Mouse (Mus musculus) CH12.LX (cell line): ENCODE measurements at regions not wholly inside any gene's neighbourhood (a gene's known extent, or its start where the extent isn't known, plus 50 kb on each side); places are given as distances from the start of the nearest gene placed in this dataset.

Experiments
- DNase-seq: peaks from one replicate; pipeline ENCODE4 v3.0.0-alpha.2; 2013; ENCODE audit errors: extremely low read depth
- H3K27ac ChIP-seq: 2 replicates; pipeline ENCODE4 v1.5.1; 2012; ENCODE audit warnings: low read depth, mild to moderate bottlenecking, control low read depth, moderate library complexity; ENCODE audit not compliant: insufficient read depth
- H3K27me3 ChIP-seq: replicated peaks from 2 replicates; pipeline ENCODE3; 2012; ENCODE audit warnings: inconsistent platforms
- H3K36me3 ChIP-seq, 2 experiments: replicated peaks in 1 of 2; 2 replicates each; pipeline versions ENCODE3 to v1.6.1; 2012; ENCODE audit warnings: inconsistent platforms in 1 of 2, low read length in 1 of 2, mild to moderate bottlenecking in 1 of 2, mixed read lengths in 1 of 2, moderate library complexity in 1 of 2; ENCODE audit not compliant: control insufficient read depth in 1 of 2, insufficient read depth in 1 of 2
- H3K4me1 ChIP-seq, 2 experiments: 2 replicates each; pipeline ENCODE4 v1.6.1; 2012; ENCODE audit warnings: inconsistent platforms in 1 of 2, moderate library complexity in 1 of 2; ENCODE audit not compliant: insufficient read depth in 2 of 2, control insufficient read depth in 1 of 2
- H3K4me2 ChIP-seq: 2 replicates; pipeline ENCODE4 v1.6.1; 2012; ENCODE audit warnings: low read depth, mild to moderate bottlenecking, control low read depth; ENCODE audit not compliant: poor library complexity, insufficient read depth, severe bottlenecking
- H3K4me3 ChIP-seq, 3 experiments: fragments of 150-350 bp in 1 of 3; sonication (generic) in 1 of 3; replicated peaks in 1 of 3; 2 replicates each; pipeline versions ENCODE3 to v1.5.1; 2011 to 2012; ENCODE audit warnings: low read depth in 2 of 3, low read length in 2 of 3, mild to moderate bottlenecking in 2 of 3, moderate library complexity in 2 of 3, control low read depth in 1 of 3, improper control_type of control experiment in 1 of 3, inconsistent platforms in 1 of 3, mixed read lengths in 1 of 3; ENCODE audit not compliant: poor library complexity in 1 of 3
- H3K79me2 ChIP-seq: replicated peaks from 2 replicates; pipeline ENCODE4 v1.6.1; 2012; ENCODE audit warnings: mild to moderate bottlenecking, moderate library complexity; ENCODE audit not compliant: control insufficient read depth, poor library complexity, insufficient read depth, severe bottlenecking; ENCODE audit errors: extremely low read depth
- H3K9ac ChIP-seq: 2 replicates; pipeline ENCODE4 v1.6.1; 2012; ENCODE audit warnings: low read depth, mild to moderate bottlenecking, control low read depth, moderate library complexity; ENCODE audit not compliant: insufficient read depth
- H3K9me3 ChIP-seq: replicated peaks from 2 replicates; pipeline ENCODE3; 2012; ENCODE audit warnings: low read length, inconsistent platforms, mixed read lengths
- CHD1 ChIP-seq: IDR thresholded peaks from 2 replicates; pipeline ENCODE4 v1.6.1; 2012; ENCODE audit warnings: low read depth, low read length, improper control_type of control experiment, inconsistent platforms
- CHD2 ChIP-seq: IDR thresholded peaks from 2 replicates; pipeline ENCODE4 v1.6.1; 2011; ENCODE audit warnings: low read length, improper control_type of control experiment
- EP300 ChIP-seq: IDR thresholded peaks from 2 replicates; pipeline ENCODE4 v1.6.1; 2011; ENCODE audit warnings: low read length, improper control_type of control experiment
- HCFC1 ChIP-seq: IDR thresholded peaks from 2 replicates; pipeline ENCODE4 v1.6.1; 2012; ENCODE audit warnings: low read depth, mild to moderate bottlenecking, inconsistent platforms, low read length, improper control_type of control experiment
- IRF4 ChIP-seq: IDR thresholded peaks from 2 replicates; pipeline ENCODE4 v1.6.1; 2014; ENCODE audit warnings: low read depth, mild to moderate bottlenecking, inconsistent platforms, low read length, improper control_type of control experiment
- JUN ChIP-seq: IDR thresholded peaks from 2 replicates; pipeline ENCODE4 v1.6.1; 2011; ENCODE audit warnings: low read depth, mild to moderate bottlenecking, low read length, improper control_type of control experiment, moderate library complexity; ENCODE audit not compliant: insufficient read depth
- JUND ChIP-seq: conservative IDR thresholded peaks from 2 replicates; pipeline ENCODE4 v1.6.1; 2011; ENCODE audit warnings: low read depth, low read length, improper control_type of control experiment
- KAT2A ChIP-seq: IDR thresholded peaks from 2 replicates; pipeline ENCODE4 v1.6.1; 2012; ENCODE audit warnings: low read length, improper control_type of control experiment, inconsistent platforms; ENCODE audit not compliant: insufficient replicate concordance
- MAFK ChIP-seq: IDR thresholded peaks from 2 replicates; pipeline ENCODE4 v1.6.1; 2011; ENCODE audit warnings: low read length, improper control_type of control experiment; ENCODE audit not compliant: insufficient replicate concordance
- MAX ChIP-seq: IDR thresholded peaks from 2 replicates; pipeline ENCODE4 v1.6.1; 2011; ENCODE audit warnings: low read length, improper control_type of control experiment
- MAZ ChIP-seq: IDR thresholded peaks from 2 replicates; pipeline ENCODE4 v1.6.1; 2012; ENCODE audit warnings: low read depth, mild to moderate bottlenecking, inconsistent platforms, low read length, improper control_type of control experiment, moderate library complexity
- MEF2A ChIP-seq: IDR thresholded peaks from 2 replicates; pipeline ENCODE4 v1.6.1; 2014; ENCODE audit warnings: low read depth, mild to moderate bottlenecking, inconsistent platforms, low read length, improper control_type of control experiment, borderline replicate concordance
- MXI1 ChIP-seq: IDR thresholded peaks from 2 replicates; pipeline ENCODE4 v1.6.1; 2011; ENCODE audit warnings: mild to moderate bottlenecking, low read depth, low read length, improper control_type of control experiment
- PAX5 ChIP-seq: IDR thresholded peaks from 2 replicates; pipeline ENCODE4 v1.6.1; 2012; ENCODE audit warnings: low read length, inconsistent platforms, mixed read lengths
- POLR2A ChIP-seq: IDR thresholded peaks from 2 replicates; pipeline ENCODE4 v1.6.1; 2011; ENCODE audit warnings: low read depth, mild to moderate bottlenecking, improper control_type of control experiment, low read length
- TCF12 ChIP-seq: IDR thresholded peaks from 2 replicates; pipeline ENCODE4 v1.6.1; 2014; ENCODE audit warnings: low read depth, mild to moderate bottlenecking, inconsistent platforms, low read length, improper control_type of control experiment
- UBTF ChIP-seq: IDR thresholded peaks from 2 replicates; pipeline ENCODE4 v1.6.1; 2012; ENCODE audit warnings: low read depth, mild to moderate bottlenecking, inconsistent platforms, low read length, improper control_type of control experiment, moderate library complexity
- USF2 ChIP-seq: conservative IDR thresholded peaks from 2 replicates; pipeline ENCODE4 v1.6.1; 2011; ENCODE audit warnings: low read depth, low read length, improper control_type of control experiment
- ZC3H11A ChIP-seq: IDR thresholded peaks from 2 replicates; pipeline ENCODE4 v1.6.1; 2012; ENCODE audit warnings: low read depth, mild to moderate bottlenecking, inconsistent platforms, low read length, improper control_type of control experiment
- ZKSCAN1 ChIP-seq: IDR thresholded peaks from 2 replicates; pipeline ENCODE4 v1.6.1; 2012; ENCODE audit warnings: low read depth, inconsistent platforms, low read length, improper control_type of control experiment, borderline replicate concordance
- ZMIZ1 ChIP-seq: IDR thresholded peaks from 2 replicates; pipeline ENCODE4 v1.6.1; 2012; ENCODE audit warnings: low read depth, mild to moderate bottlenecking, inconsistent platforms, low read length, improper control_type of control experiment
- ZNF384 ChIP-seq: IDR thresholded peaks from 2 replicates; pipeline ENCODE4 v1.6.1; 2012; ENCODE audit warnings: low read depth, low read length, improper control_type of control experiment, inconsistent platforms
- dilution Hi-C: fragments of 300-500 bp; cut with MboI; formaldehyde crosslinking; loops from 2 replicates; pipeline ENCODE4 v1.14.3; 2020; ENCODE audit warnings: low sequenced_read_pairs; ENCODE audit not compliant: extremely low pct_unique_long_range_greater_than_20kb, extremely low pct_ligation_motif_present
- in situ Hi-C: fragments of 300-500 bp; cut with MboI; formaldehyde crosslinking; loops from 3 replicates; pipeline ENCODE4 v1.14.3; 2019; ENCODE audit warnings: low sequenced_read_pairs, low pct_ligation_motif_present, low pct_unique_long_range_greater_than_20kb, mixed read lengths

DNA sequence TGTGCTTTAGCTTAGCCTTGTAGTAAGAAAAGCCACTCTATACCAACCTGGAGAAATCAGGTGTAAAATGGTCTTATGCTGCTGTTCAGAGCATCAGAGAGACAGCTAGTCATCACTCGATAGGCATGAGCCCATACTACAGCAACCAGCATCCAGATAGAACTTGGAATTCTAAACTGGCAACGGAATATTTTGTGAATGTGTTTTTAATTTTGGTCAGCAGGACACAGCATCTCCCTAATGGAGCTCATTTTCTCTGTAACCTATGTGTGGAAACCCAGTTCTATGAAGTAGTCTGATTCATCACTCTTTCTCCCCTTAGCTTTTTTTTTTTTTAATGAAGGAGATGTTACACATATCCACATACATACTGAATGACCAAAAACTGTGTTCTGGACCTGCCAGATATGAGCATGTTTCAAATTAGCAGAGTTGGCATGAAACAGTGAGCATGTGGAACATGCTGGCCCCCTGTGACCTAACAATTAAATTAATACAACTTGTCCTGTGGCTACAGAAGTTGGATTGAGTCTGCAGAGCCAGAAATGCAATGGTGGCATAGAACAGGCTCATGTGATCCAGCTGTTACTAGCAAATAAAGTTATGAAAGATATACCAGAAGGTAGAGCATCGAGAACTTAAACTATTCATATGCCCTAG lies 160.5 kb downstream of the Gipc2 start:
- dilution Hi-C loops, result no loop called here
- DNase-seq, result no peak
- H3K9ac ChIP-seq, result no peak overlapping the region
- H3K4me3 ChIP-seq, result no peak overlapping the region
- no peaks in the 10 kb centered on the region for H3K36me3 ChIP-seq
- H3K4me1 ChIP-seq, result 0 out of 4 replicates have a peak, but pooled peaks cover 0 to 4% of the 10 kb centered on the region in 2 experiments
- H3K9me3 ChIP-seq, result no peaks in the 10 kb centered on the region
- H3K27ac ChIP-seq, result no peak overlapping the region
- TF ChIP-seq MEF2A (no peak), ZMIZ1 (no peak), KAT2A (no peak), ZC3H11A (no peak), USF2 (no peak), CHD2 (no peak), TCF12 (no peak), ZNF384 (no peak), MAFK (no peak), PAX5 (no peak), JUND (no peak), UBTF (no peak)
- no peaks in the 10 kb centered on the region for H3K27me3 ChIP-seq
- no peak overlapping the region for H3K4me2 ChIP-seq
- in situ Hi-C loops, result no loop called here
- H3K79me2 ChIP-seq, result no peaks in the 10 kb centered on the region

- no peak for DNase-seq
- H3K9me3 ChIP-seq, result no peaks in the 10 kb centered on the region
- 0 out of 4 replicates have a peak, but pooled peaks cover 0 to 4% of the 10 kb centered on the region in 2 experiments for H3K4me1 ChIP-seq
- H3K4me2 ChIP-seq, result no peak overlapping the region
- H3K79me2 ChIP-seq, result no peaks in the 10 kb centered on the region
- H3K27ac ChIP-seq, result no peak overlapping the region
- no peak overlapping the region for H3K4me3 ChIP-seq
- no peak for TF ChIP-seq KAT2A
- no peak for TF ChIP-seq PAX5
- no peak for TF ChIP-seq MXI1
- TF ChIP-seq MAX, result no peak
- TF ChIP-seq JUN, result no peak
- TF ChIP-seq ZKSCAN1, result no peak
- no peak for TF ChIP-seq CHD1
- no peak for TF ChIP-seq MAZ
- no peak for TF ChIP-seq IRF4
- no peak for TF ChIP-seq EP300
- TF ChIP-seq HCFC1, result no peak
- TF ChIP-seq POLR2A, result no peak
- H3K27me3 ChIP-seq, result no peaks in the 10 kb centered on the region
- no peak overlapping the region for H3K9ac ChIP-seq
- in situ Hi-C loops, result no loop called here
- dilution Hi-C loops, result no loop called here
- H3K36me3 ChIP-seq, result no peaks in the 10 kb centered on the region
Observed at GRCm38 (mm10) chr3:152004411-152004955, 161.5 kb downstream of the Gipc2 start.
